Mouse (Mus musculus) limb, embryonic 11.5 days (tissue): ENCODE data around the gene Elmo3. TPM values are rescaled to one million over a fixed set of nuclear protein-coding genes. Genes with fewer than 3 reads are reported as not detected.

Experiments
- ATAC-seq: fragments of 200-750 bp; cut with Nextera tagmentation; 2 replicates; pipeline ENCODE4 v1.8.0; 2017; ENCODE audit warnings: low read depth; ENCODE audit not compliant: insufficient number of reproducible peaks, low FRiP score, low TSS enrichment
- DNase-seq: peaks from one replicate; pipeline ENCODE4 v3.0.0-alpha.2; 2015; ENCODE audit warnings: low spot score
- H3K27ac ChIP-seq: fragments of 300-500 bp; sonication (generic); replicated peaks from 2 replicates; pipeline ENCODE4 v1.5.1; 2014; ENCODE audit warnings: low read depth, mild to moderate bottlenecking, low read length
- H3K27me3 ChIP-seq: fragments of 300-500 bp; sonication (generic); 2 replicates; pipeline ENCODE4 v1.6.1; 2014; ENCODE audit warnings: mild to moderate bottlenecking, low read length, mixed read lengths; ENCODE audit not compliant: control insufficient read depth, insufficient read depth
- H3K36me3 ChIP-seq: fragments of 300-500 bp; sonication (generic); 2 replicates; pipeline ENCODE4 v1.6.1; 2014; ENCODE audit warnings: mild to moderate bottlenecking, low read length, moderate library complexity, mixed read lengths; ENCODE audit not compliant: control insufficient read depth, insufficient read depth
- H3K4me1 ChIP-seq: fragments of 300-500 bp; sonication (generic); 2 replicates; pipeline ENCODE4 v1.6.1; 2014; ENCODE audit warnings: low read length, mixed read lengths; ENCODE audit not compliant: control insufficient read depth, insufficient read depth
- H3K4me2 ChIP-seq: fragments of 300-500 bp; sonication (generic); 2 replicates; pipeline ENCODE4 v1.6.1; 2014; ENCODE audit warnings: low read depth, mild to moderate bottlenecking, moderate library complexity; ENCODE audit not compliant: severe bottlenecking
- H3K4me3 ChIP-seq: fragments of 300-500 bp; sonication (generic); 2 replicates; pipeline ENCODE4 v1.5.1; 2014; ENCODE audit warnings: low read depth, low read length
- H3K9ac ChIP-seq: fragments of 300-500 bp; sonication (generic); 2 replicates; pipeline ENCODE4 v1.6.1; 2014; ENCODE audit warnings: mild to moderate bottlenecking, low read length
- H3K9me3 ChIP-seq: fragments of 300-500 bp; sonication (generic); 2 replicates; pipeline ENCODE4 v1.6.1; 2016; ENCODE audit warnings: low read length; ENCODE audit not compliant: control insufficient read depth
- WGBS: fragments of 180-500 bp; shearing (Covaris S2); extraction: QIAGEN DNeasy Blood & Tissue Kit; methylation state at CpG from one replicate; pipeline ENCODE4 v1.1.7; 2014; 5-methylcytosine and 5-hydroxymethylcytosine counted together
- polyA plus RNA-seq: library from polyadenylated mRNA; unstranded; fragments of >200 nt; fragmentation: Nextera tagmentation; extraction: Ambion mirVana; gene quantifications from 2 replicates; pipeline ENCODE4 v1.2.1, GENCODE M21; 2014

The Elmo3 gene
- polyA plus RNA-seq, 1 experiment from 2014 or later = 3.7 TPM

DNA sequence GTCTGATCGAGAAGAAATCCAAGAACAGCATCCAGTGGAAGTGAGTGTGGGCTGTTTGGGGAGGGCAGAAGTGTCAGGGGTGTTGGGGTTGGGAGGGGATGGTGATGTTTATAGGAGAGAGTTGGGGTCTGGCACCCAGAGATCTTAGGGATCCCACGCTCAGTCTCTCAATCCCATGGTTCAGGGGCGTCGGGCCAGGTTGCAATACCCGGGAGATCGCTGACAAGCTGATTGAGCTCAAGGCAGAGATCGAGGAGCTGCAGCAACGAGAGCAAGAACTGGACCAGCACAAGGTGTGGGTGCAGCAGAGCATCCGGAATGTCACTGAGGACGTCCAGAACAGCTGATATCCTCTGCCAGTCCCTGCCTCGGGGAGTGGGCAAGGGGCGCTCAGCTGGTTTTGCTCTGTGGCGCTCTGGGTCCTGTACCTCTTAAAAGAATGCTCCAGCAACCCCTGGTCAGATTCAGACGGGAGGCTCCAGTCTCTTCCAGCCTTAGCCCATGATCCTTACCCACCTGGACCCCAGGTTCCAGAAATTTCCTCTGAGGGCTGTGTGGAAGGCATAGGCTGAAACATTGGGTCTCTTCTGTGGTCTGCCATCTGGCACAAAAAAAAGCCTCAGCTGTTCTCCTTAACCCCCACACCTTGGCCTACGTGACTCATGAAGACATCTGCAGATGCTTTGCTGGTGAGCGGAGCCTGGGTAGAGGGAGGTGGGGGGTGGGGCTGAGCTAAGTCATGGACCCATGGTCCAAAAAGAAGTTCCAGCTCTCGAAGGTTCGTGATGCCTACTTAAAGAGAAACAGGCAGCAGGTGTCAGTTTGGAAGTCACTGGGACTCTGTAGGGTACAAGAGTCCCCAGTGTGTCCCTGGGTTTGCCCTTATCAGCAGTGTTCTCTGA is 6.8 kb upstream of the Elmo3 start:
- no peaks in the 10 kb centered on the region for H3K27me3 ChIP-seq
- no peak overlapping the region for H3K27ac ChIP-seq
- H3K36me3 ChIP-seq = peaks cover 22% of the 10 kb centered on the region; the same call in 1 of the 2 replicates
- peak overlapping the region; percentile 91 for H3K4me2 ChIP-seq
- peaks cover 10% of the 10 kb centered on the region for H3K4me1 ChIP-seq
- no peaks in the 10 kb centered on the region for H3K9me3 ChIP-seq
- no peak for ATAC-seq
- 60% methylated on average over 18 of the region's 18 CpGs for WGBS
- H3K4me3 ChIP-seq = peak overlapping the region; percentile 99
- no peak for DNase-seq
- peak overlapping the region; percentile 84 for H3K9ac ChIP-seq

DNA sequence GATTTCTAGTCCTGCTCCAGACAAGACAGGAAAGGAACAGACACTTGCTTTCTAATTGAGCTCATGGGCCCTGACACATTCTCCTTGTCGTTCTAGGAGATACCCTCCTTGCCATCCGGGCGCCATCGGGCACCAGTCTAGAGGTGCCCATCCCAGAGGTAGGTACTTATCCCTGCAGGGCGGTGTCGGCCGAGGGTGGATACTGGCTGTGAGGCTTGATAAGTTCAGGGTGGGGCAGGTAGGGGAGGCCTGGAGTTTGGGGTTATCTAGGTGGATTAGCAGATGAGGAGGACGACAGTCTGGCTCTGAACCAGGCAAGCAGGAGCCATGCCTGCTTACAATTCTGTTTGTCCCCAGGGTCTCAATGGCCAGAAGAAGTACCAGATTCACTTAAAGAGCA is 5.4 kb upstream of the Elmo3 start:
- H3K4me2 ChIP-seq = no peak overlapping the region
- H3K4me1 ChIP-seq = peaks cover 10% of the 10 kb centered on the region
- no peak overlapping the region for H3K27ac ChIP-seq
- no peak for DNase-seq
- H3K9ac ChIP-seq = no peak overlapping the region
- peaks cover 22% of the 10 kb centered on the region; the same call in 1 of the 2 replicates for H3K36me3 ChIP-seq
- no peak for ATAC-seq
- H3K9me3 ChIP-seq = no peaks in the 10 kb centered on the region
- no peak overlapping the region for H3K4me3 ChIP-seq
- 91% methylated on average over 8 of the region's 8 CpGs for WGBS
- no peaks in the 10 kb centered on the region for H3K27me3 ChIP-seq

DNA sequence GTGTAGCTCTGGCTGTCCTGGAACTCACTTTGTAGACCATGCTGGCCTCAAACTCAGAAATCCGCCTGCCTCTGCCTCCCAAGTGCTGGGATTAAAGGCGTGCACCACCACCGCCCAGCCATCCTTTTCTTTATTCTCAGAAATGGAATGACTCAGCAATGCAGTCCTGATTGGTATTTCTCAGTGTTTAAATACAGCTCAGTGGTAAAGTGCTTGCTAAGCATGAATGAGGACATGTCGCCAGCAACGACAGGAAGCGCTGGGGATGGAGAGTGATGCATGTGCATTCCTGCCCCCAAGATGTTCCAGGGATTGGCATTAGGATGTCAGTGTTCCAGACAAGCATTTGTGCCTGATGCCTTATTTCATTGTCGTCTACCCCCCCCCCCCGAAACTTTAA is 2.0 kb upstream of the Elmo3 start:
- Histone ChIP-seq H3K27ac (no peak overlapping the region), H3K27me3 (no peaks in the 10 kb centered on the region), H3K4me3 (no peak overlapping the region), H3K4me1 (peaks cover 18% of the 10 kb centered on the region), H3K36me3 (peaks cover 26% of the 10 kb centered on the region), H3K9me3 (no peaks in the 10 kb centered on the region), H3K9ac (no peak overlapping the region), H3K4me2 (no peak overlapping the region)
- DNase-seq = no peak
- WGBS = 92% methylated on average over 8 of the region's 8 CpGs
- ATAC-seq = no peak

DNA sequence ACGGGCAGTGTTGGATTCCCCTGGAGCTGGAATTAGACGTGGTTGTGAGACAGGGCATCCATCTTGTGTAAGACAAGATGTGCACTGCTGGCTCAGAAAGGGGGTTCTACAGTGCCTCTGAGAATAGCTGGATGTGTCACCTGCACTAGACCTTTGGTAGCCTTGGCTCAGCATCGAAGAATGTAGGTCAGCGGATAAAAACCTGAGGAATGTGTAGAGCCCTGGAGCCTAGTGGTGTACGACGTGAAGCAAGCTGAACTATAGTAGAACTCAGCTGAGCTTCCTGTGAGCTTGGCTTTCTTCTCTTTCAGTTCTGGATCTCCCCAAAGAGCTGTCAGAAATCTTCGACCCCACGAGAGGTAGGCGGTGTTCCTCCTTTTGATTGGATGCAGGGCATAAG is 1.5 kb upstream of the Elmo3 start:
- Histone ChIP-seq H3K27me3 (no peaks in the 10 kb centered on the region), H3K4me2 (no peak overlapping the region), H3K4me1 (peaks cover 13% of the 10 kb centered on the region), H3K9ac (no peak overlapping the region), H3K36me3 (peaks cover 31% of the 10 kb centered on the region), H3K9me3 (no peaks in the 10 kb centered on the region), H3K4me3 (no peak overlapping the region), H3K27ac (no peak overlapping the region)
- 85% methylated on average over 9 of the region's 9 CpGs for WGBS
- ATAC-seq (no peak), DNase-seq (no peak)

DNA sequence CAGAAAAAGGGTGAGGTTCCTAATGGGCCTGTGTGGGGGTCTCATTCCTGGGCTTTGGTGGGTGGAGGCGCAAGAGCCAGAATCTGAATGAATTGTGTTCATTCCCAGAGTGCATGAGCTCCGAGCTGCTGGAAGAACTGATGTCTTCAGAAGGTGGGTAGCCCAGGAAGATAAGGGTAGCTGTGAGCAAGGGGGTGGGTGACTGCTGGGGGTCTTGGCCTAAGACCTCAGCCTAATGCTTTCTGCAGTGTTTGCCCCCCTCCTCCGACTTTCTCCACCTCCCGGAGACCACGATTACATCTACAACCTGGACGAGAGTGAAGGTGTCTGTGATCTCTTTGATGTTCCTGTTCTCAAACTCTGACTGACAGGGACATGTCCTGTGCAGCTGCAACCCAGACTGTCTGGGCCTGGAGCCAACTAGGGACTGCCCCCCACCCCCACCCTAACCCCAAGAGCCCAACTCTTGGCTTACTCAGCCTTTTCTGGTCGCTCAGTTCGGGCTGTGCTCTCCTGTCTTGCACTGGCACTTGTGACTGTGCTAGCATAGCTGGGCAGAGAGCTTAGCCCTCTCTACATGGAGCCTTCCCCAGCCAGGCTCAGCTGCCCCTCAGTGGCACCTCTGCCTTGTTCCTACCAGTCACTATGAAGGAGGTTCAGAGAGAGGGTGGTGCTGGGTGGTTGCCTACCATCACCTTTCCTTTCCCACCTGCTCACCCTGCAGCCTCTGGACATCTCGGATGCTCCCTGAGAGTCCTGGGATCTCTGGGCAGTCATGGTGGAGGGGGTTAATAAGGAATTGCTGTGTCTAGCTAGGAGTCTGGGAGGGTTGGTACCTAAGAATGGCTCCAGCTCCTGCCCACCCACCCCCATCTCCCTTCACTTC is 833 bp upstream of the Elmo3 start:
- Histone ChIP-seq H3K27me3 (no peaks in the 10 kb centered on the region), H3K4me3 (no peak overlapping the region), H3K27ac (0 out of 2 replicates have a peak overlapping the region, but pooled peaks have one; percentile 21), H3K9me3 (no peaks in the 10 kb centered on the region), H3K36me3 (peaks cover 31% of the 10 kb centered on the region), H3K9ac (no peak overlapping the region), H3K4me1 (peaks cover 12% of the 10 kb centered on the region), H3K4me2 (no peak overlapping the region)
- WGBS = 74% methylated on average over 9 of the region's 9 CpGs
- no peak for ATAC-seq
- no peak for DNase-seq

DNA sequence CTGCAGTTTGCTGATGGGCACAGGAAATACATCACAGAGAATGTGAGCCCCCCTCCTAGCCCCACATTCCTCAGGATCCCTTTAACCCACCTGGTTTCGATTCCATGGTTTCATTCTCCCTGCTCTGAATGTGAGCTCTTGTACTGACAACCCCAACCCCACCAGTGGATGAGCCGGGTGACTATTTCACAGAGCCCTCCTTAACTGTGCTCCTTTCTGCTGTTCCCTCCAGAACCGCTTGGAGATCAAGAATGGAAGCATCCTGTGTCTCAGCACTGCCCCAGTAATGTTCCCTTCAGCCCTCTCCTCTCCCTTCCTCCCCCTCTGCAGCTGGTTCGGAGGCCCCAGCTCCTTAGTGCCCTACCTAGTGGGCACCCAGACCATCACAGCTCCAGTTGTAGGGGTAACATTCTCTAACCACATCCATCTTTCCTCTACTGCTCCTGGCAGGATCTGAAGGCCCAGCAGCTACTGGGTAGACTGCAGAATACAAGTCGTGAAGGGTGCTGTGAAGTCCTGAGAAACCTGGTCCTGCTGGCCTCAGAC is 818 bp downstream of the Elmo3 start:
- WGBS = 47% methylated on average over 5 of the region's 5 CpGs
- H3K27me3 ChIP-seq = no peaks in the 10 kb centered on the region
- peak overlapping the region; percentile 15 for H3K4me3 ChIP-seq
- peaks cover 18% of the 10 kb centered on the region for H3K36me3 ChIP-seq
- no peaks in the 10 kb centered on the region for H3K9me3 ChIP-seq
- H3K4me2 ChIP-seq = peak overlapping the region; percentile 58
- H3K9ac ChIP-seq = 0 out of 2 replicates have a peak overlapping the region, but pooled peaks have one; percentile 48
- peaks cover 12% of the 10 kb centered on the region for H3K4me1 ChIP-seq
- DNase-seq = peak; percentile 33
- peak; percentile 13; the same call in 1 of the 2 replicates for ATAC-seq
- peak overlapping the region; percentile 52; the same call in 1 of the 2 replicates for H3K27ac ChIP-seq

DNA sequence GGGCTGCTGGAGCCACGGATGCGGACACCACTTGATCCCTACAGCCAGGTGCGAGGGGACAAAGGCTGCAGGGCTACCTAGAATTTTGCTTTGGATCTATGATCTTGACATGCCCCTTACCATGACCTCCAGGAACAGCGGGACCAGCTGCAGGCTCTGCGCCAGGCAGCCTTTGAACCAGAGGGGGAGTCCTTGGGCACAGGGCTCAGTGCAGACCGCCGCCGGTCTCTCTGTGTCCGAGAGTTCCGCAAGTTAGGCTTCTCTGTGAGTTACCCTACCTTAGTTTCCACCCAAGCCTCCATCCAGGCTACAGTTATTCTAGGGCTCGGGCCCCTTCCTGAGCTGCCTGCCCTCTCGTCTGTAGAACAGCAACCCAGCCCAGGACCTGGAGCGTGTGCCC is 2.3 kb downstream of the Elmo3 start:
- ATAC-seq (no peak), DNase-seq (no peak)
- H3K36me3 ChIP-seq = peaks cover 15% of the 10 kb centered on the region
- H3K27me3 ChIP-seq = no peaks in the 10 kb centered on the region
- H3K9ac ChIP-seq = no peak overlapping the region
- H3K27ac ChIP-seq = no peak overlapping the region
- no peaks in the 10 kb centered on the region for H3K9me3 ChIP-seq
- no peak overlapping the region for H3K4me2 ChIP-seq
- H3K4me1 ChIP-seq = peaks cover 12% of the 10 kb centered on the region
- WGBS = 94% methylated on average over 13 of the region's 13 CpGs
- H3K4me3 ChIP-seq = no peak overlapping the region

DNA sequence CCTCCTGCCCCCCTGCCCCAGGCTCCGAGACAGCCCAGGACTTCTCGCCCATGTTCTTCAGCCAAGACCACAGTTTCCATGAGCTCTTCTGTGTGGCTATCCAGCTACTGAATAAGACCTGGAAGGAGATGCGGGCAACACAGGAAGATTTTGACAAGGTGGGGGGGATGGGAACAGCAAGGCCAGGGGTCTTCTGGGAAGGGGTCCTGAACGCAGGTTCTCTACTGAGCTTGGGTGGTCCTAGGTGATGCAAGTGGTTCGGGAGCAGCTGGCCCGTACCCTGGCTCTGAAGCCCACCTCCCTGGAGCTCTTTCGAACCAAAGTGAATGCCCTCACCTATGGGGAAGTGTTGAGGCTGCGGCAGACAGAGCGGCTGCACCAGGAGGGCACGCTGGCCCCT is 3.0 kb downstream of the Elmo3 start:
- Histone ChIP-seq H3K36me3 (peaks cover 17% of the 10 kb centered on the region), H3K27ac (no peak overlapping the region), H3K4me2 (no peak overlapping the region), H3K4me3 (no peak overlapping the region), H3K27me3 (no peaks in the 10 kb centered on the region), H3K9me3 (no peaks in the 10 kb centered on the region), H3K9ac (no peak overlapping the region), H3K4me1 (peaks cover 12% of the 10 kb centered on the region)
- 95% methylated on average over 10 of the region's 10 CpGs for WGBS
- ATAC-seq = no peak
- DNase-seq = no peak
